Mouse (Mus musculus) layer of hippocampus, postnatal 14 days (tissue): ENCODE results near the gene Evi5l. TPM values are rescaled to one million over a fixed set of nuclear protein-coding genes. Genes with fewer than 3 reads are reported as not detected.

Experiments
- DNase-seq, 2 experiments: peaks; one replicate each; pipeline ENCODE4 v3.0.0; 2021 to 2022; ENCODE audit warnings: low spot score in 2 of 2, mixed read lengths in 1 of 2
- total RNA-seq, 2 experiments: library from RNA; stranded (reverse); gene quantifications; 2 replicates each; pipeline ENCODE4 v1.2.3; 2021

Evi5l gene
- total RNA-seq, 2 experiments from 2014 or later = 110 to 121 TPM

DNA sequence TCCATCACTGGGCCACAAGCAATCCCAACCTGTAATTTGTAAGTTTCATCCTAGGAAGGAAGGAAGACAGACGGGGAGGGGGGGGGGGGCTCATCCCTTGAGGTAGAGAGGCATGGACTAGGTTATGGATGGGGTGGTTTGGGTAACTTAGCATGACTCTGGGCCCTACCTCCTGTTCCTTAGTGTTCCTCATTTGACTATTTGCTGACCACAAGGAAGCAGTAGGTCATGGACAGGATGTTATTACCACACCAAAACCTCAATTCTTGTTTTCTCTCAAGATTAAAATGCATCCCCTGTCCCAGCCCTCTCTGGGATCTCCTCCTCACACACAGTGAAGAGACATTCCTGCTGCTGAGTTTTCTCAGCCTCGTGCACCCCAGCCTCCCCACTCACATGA is 35.0 kb downstream of the Evi5l start:
- no peak for DNase-seq

DNA sequence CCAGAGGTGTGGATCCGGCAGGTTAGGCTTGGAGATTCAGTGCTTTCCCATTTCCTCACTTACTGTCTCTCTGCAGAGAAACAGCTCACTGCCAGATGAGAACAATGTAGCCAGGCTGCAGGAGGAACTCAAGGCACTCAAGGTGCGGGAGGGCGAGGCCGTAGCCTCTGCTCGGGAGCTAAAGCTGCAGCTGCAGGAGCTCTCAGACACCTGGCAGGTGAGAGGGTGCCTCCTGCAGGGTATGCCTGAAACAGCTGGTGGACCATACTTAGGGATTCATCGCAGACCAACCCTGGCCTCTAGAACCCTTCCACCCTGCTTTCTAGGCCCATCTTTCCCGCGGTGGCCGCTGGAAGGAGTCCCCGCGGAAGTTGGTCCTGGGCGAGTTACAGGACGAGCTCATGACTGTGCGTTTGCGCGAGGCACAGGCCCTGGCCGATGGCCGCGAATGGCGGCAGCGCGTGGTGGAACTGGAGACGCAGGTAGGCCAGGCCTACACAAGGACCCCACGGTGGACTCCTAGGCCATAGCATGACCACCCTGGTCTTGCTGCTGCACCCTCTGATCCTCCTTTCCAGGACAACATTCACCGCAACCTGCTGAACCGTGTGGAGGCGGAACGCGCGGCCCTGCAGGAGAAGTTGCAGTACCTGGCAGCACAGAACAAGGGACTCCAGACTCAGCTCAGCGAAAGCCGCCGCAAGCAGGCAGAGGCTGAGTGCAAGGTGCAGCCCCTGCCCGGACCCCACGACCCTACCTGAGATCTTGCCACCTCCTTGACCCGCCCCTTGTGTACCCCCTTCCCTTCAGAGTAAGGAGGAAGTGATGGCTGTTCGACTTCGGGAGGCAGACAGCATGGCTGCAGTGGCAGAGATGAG is 39.1 kb downstream of the Evi5l start:
- DNase-seq = no peak

DNA sequence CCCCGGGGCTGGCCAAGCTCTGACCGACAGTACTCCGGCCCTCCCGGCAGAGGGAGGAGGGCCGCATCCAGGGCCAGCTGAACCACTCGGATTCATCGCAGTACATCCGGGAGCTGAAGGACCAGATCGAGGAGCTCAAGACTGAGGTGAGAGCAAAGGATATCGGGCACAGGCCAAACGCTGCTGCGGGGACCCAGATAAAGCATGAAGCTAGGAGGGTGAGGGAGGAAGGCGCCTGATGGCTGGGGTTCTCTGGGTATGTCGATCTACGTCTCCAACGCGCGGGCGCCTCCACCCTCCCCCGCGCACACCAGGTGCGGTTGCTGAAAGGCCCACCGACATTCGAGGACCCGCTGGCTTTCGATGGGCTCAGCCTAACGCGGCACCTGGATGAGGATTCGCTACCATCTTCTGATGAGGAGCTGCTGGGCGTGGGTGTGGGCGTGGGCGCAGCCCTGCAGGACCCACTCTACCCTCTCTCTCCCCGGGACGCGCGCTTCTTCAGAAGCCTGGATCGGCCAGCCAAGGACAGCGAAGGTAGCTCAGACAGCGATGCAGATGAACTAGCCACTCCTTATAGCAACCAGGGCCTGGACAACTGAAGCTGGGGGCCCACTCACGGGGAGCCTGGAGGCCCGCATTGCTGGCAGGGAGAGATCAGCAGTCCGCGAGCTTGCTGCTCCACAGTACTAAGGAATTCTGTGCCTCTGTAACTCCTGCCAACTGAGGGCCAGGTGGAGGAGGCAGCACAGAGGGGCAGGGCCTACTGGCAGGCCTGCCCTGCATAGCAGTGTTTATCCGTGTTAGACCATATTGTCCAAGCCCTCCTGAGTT is 40.0 kb downstream of the Evi5l start:
- DNase-seq = no peak

DNA sequence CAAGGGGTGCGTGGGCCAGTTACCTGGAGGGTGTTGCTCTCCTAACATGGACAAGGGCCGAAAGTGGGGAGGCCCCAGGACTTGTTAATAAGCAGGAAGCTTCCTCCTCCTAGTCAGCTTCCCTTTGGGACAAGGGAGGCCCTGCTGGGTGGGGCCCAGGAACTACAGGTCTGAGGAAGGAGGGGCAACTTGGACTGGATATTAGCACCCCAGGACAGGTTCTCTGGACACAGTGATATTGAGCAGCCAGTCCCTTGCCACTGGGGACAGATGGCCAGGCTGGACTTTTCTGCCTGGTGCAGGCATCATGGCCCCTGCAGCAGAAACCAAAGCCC is 40.6 kb downstream of the Evi5l start:
- DNase-seq = no peak

DNA sequence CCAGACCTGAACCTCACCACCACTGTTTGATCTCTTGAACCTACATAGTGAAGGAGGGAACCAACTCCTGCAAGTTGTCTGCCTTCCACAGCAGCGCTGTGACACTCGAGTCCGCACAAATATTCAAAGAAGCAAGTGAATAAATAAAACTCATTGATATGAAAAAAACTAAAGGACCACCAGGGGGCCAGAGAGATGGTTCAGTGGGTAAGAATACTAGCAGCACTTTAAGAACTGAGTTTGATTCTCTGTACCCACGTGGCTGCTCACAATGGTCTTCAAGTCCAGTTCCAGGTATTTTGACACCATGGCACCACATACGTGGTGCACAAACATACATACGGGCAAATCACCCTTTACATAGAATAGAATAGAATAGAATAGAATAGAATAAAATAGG is 44.7 kb downstream of the Evi5l start:
- no peak for DNase-seq

DNA sequence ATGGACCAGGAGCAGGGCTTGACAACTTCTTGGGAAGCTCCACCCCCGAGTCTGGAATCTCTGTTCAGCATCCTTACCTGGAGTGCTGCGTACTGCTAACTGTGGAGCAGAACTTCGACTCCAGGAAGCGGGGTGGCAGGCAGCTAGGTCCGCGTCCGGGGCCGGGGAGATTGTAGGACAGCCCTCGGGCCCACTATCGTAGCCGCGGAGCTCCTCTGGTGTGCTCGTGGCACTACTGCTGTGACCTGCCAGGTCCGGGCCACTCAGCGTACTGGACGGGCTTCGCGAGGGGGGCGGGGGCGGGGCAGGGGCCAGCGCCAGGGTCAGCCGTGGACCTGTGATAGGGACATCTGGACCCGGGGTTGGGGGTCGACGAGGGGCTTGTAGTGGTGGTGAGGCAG is 46.4 kb downstream of the Evi5l start:
- no peak for DNase-seq

DNA sequence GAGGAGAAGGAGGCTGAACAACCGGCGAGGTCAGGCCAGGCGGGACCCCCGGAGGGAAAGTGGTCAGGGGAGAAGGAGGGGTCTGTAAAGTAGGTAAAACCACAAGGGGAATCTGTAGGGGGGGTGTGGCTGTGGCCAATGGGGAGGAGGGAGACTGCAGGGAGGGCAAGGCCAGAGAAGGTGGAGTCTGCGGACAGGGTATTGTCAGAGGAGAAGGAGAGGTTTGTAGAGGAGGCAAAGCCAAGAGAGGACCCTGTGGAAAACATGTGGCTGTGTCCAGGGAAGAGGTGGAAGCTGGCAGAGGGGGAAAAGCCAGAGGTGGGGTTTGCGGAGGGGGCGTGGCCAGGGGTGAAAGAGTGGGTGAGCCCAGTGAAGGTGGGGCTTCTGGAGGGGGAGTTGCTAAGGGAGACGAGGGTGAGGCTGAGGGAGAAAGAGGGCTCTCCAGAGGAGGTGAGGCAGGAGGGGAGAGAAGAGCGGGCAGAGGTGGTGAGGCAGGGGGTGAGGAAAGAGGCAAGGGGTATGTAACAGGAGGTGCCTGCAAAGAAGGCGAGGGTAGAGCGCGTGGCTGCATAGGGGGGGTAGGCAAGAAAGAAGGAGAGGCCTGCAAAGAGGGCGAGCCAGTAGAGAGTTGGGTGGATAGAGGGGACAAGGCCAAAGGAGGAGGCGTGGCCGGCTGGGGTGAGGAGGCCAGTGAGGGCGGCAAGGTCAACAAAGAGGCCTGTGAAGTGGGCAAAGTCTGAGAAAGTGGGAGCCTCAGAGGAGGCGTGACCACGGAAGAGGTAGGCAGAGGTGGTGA is 47.0 kb downstream of the Evi5l start:
- DNase-seq = no peak

DNA sequence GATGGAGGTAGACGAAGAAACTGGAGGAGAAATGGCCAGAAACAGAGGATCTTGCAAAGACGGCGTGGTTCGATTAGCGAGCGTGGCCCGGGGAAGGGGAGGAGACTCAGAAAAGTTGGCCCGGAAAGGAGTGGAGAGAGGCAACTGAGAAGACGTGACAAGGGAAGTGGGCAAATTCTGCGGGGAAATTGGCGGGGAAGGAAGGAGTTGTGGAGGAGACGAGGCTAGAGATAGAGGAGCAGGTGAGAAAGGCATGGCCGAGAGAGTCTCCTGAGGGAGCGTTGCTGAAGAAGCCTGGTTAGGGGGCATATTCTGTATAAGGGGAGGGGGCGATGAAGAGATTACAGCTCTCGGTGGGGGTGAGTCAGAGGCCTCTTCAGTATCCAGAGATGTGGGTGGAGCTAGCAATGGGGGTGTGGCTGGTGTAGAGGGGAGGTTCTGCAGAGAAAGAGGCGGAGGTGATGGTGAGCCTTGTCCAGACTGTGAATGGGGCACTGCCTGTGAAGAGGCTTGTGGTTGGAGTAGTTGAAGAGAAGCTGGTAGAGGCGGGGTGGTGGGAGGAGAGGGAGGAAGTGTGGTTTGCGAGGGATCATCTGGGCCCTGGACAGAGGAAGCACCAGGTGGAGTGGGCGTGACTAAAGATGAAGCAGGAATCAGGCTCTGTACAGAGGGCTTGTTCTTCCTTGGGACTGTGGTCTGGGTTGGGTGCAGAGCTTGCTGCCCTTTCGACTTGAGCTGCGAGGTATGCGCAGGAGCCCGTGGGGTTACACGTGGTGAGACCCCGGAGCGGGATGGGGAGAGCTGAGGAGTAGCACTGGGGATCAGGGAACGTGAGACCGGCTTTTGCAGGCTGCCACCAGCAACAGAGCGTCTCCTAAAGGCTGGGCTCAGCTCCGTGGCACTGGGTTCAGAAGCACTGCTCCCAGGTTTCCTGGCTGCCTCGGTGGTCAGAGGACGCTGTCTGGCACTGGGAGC is 47.9 kb downstream of the Evi5l start:
- no peak for DNase-seq

DNA sequence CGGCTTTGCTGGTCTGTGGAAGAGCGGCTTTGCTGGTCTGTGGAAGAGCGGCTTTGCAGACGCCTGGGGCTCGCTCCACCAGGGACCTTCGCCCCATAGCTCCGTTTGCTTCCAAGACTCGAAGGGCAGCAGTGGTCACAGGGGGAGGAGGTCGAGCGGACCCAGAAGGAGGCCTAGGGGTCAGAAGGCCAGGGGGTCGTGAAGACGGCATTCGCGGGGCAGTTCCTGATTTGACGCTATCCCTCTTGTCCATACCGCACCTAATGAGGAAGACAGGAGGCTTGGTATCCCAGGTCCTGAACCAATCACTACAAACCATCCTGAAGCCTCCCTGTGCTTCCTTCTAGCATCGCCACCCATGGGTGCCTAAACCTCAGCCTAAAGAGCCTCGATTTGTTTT is 49.9 kb downstream of the Evi5l start:
- no peak for DNase-seq

DNA sequence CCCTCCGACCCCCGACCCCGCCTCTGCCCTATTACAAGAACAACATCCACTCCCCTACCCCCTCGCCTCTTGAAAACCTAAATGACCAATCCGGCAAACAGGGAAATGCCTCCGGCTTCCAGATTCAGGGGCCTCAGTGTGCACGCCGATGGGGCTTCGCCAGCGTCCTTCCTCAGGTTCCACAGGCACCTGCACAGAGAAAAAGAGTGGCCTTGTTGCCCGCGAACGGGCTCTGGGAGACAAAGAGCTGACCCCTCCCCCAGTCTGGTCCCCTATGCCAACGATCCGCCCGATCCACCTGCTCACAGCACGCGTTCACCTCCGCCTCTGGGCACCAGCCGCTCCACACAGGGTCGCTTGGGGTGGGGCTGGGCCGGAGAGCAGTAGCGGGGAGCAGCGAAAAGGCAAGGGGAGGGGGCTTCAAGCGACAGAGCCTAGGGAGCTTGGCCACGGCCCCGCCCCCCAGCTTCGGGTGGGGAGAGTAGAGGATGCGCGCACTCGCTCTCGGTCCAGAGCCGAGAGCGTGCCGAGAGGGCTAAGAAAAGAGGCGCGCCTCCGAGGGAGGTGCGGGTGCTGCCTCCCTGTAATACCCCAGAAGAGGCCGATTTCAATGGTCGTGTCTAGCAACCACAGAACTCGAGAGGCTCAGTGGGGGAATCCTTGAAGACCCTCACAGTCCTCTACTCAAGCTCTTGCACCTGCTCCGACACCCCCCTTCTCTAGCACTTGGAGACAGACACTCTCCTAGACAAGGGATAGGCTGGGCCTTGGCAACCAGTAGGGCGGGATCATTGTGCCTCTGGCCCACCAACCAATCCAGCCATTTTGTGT is 50.6 kb downstream of the Evi5l start, which contains the start of gene Prr36:
Gene Prr36, minus strand, starts transcription at position 669 of the 831 bp plus-strand sequence.
- DNase-seq = peak; percentile 73 to 77

DNA sequence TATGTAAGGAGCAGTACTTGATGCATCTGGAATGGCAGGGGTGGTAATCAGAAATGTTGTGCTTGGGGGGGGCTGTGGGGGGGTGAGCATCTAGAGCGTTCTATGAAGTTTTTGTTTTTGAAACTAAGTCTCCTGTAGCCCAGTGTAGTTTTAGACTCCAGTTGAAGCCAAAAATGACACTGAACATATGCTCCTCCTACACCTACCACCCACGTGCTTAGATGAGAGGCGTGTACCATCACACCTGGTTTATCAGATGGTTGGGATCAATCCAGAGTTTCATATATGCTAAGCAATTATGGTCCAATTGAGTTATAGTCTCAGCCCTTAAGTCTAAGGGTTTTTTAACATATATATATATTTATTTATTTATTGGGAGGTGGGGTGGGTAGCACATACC is 53.2 kb downstream of the Evi5l start:
- DNase-seq = no peak

DNA sequence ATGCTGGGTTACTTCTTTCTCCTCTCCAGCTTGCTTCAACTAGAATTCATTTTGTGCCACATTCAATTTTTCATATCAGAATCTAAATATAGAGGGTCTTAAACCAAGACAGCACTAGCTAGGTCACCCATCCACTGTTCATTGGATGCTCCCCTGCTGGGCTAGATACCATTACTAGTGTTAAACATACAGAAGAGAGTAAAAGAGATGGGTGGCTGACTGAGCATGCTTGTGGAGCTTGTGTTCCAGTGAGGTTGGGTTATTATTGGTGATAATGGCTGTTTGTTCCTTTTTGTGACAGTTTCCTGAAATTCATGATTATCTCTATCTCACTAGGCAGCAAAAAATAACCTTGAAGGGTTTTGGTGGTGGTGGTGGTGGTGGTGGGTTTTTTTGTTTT is 55.7 kb downstream of the Evi5l start:
- DNase-seq = no peak

DNA sequence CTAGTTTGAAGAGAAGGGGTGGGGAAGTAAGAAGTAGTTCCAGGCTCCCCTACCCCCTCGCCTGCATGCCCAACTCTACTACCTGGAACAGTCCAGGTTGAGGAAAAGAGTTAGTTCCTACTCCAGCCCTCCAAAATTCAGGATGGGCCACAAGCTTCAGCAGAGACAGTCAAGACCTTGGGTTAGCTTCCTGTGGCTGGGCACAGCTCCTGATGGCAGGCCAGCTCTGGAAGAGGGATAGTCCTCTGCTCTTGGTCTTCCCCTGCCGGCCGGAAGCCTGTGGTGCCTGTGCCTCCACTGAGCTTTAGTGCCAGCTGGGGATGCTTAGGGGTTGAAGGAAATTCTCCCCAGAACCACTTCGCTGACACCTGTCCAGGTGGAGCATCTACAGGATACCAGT is 60.0 kb downstream of the Evi5l start:
- no peak for DNase-seq

DNA sequence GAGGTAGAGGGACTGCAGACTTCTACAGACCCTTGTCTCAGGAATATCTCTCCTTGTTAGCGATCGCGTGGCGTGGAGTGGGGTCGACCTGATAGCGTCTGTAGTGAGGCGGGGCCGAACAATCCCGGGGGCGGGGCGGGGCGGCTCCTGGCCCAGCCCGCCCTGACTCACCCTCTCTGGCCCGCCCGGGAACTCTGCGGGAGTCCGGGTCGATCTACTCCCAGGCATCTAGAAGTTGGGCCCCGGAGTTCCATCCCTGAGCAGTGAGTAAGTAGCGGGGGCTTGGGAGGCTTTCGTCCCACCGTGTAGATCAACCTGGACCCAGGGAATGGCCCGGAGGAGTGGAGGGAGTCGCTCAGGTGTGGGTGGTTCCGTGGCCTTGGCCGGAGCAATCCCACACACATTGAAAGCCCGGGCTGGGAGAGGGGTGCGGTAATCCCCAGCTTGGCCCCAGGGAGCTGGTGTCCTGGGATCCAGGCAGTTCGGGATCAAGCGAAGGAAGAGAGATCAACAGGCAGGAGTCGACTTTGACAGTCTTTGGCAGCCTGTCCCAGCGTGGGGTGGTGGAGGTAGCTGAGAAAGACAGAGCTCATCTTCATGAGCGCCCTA is 60.5 kb downstream of the Evi5l start, which contains the start of gene Lrrc8e:
Gene Lrrc8e, plus strand, starts transcription at position 89 of the 609 bp plus-strand sequence.
- no peak for DNase-seq

DNA sequence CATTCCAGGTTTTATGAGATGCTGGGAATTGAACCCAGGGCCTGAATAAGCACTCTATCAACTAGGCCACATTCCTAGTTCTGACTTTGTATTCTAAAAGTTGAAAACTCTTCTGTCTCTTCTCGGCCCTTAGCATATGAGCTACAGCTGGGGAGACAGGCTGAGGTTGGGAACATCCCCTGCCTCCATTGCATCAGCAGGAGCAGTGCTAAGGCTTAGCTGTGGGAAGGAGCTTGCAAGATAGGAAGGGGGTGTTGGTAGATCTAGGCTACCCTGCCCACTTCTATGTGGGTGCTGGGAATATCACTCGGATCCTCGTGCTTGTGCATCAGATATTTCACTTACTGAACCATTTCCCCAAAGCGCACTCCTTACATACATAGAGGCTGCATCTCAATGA is 61.6 kb downstream of the Evi5l start:
- DNase-seq = no peak

DNA sequence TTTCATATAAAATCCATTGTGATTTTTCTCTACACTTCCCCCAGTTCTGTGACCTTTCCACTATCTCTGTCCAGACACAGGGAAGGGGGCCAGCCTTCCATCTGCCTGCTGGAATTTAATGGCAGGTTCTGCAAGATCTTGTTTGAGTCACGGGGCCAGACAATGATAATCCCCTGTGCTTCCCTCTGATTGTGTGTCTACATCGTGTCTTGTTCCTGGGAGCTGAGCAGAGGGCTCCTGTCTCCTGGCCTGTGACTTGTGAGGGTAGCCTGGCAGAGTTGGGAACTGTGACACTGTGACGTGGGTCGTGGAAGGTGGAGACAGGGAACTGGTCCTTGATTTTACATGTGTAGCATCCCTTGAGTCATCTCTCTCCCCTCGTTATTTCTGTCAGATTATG is 63.4 kb downstream of the Evi5l start:
- DNase-seq = no peak

DNA sequence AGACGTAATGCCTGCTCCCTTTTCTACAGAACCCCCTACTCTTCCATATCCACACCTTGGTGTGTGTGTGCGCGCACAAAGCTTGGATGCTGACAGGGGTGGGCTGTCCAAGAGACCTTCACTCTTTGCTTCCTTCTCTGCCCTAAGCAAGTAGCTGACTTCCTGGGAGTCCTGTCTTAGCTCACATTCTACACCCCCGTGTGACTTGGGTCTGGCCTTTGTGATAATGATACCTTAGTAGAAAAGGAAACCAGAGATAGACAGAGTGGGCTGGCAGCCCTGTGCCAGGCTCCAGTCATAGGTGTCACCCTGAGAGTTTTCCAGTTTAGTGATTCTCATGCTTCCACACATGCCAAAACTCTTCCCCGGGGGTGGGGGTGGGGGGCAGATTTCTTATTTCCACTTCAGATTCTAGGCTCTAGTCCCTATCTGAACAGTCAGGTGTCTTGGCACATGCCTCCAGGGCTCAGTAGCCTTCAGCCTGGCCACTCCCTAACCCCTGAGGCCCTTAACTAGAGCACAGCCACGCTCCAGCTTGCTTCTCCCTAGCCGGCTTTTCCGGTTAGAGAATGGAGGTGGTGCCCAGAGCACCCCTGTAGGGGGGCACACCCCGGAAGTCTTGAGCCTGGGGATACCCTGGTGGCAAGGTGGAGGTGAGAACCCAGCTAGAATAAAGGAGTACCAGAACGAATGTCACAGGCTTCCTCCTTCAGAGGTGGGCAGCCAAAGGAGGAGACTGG is 64.4 kb downstream of the Evi5l start:
- DNase-seq = no peak

DNA sequence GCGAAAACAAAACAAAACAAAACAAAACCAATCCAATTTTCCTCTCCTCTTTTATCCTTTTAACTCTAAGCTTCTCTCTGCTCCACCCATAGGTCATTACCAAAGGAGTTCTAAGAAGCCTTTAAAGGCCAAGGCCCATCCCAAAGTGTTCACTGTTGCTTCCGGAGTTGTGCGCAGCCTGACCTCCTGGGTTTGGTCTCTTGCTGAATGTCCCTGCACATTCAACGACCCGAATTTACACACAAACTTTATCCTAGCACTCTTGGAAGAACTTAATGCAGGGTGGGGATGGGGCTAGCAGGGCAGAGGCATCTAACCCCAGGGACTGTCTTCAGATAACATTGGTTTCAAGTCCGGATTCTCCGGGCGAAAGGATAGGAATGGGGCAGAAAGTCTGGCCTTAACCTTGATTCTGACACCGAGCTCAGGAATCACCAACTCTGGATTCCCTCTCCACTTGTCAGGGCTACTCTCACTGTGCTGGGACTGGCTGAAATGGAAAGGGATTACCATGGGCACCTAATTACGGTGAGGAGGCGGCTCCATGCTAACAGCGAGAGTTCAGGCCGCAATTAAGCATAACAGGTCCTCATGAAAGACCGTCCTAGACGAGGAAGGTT is 71.6 kb downstream of the Evi5l start:
- peak in 1 of 2 experiments; percentile 47 for DNase-seq
